Mouse (Mus musculus) lung, embryonic 16.5 days (tissue): ENCODE measurements at regions not wholly inside any gene's neighbourhood (a gene's known extent, or its start where the extent isn't known, plus 50 kb on each side); places are given as distances from the start of the nearest gene placed in this dataset.
A peak's percentile ranks its signal among the peaks of the same experiment; 100 is the strongest.
"Not testable (repeated sequence)": the region's sequence is repeated elsewhere in the genome, so short reads cannot be mapped to it uniquely, and the experiment has no call there.

ENCODE experiments used
- ATAC-seq: fragments of 200-750 bp; cut with Nextera tagmentation; 2 replicates; pipeline ENCODE4 v1.8.0; 2017; ENCODE audit warnings: low read depth, mild to moderate bottlenecking, moderate library complexity
- H3K27ac ChIP-seq: fragments of 300-500 bp; sonication (generic); 2 replicates; pipeline ENCODE4 v1.5.1; 2014; ENCODE audit warnings: mild to moderate bottlenecking, control low read depth, low read length
- H3K27me3 ChIP-seq: fragments of 300-500 bp; sonication (generic); 2 replicates; pipeline ENCODE4 v1.6.1; 2014; ENCODE audit warnings: low read depth, low read length, mixed read lengths; ENCODE audit not compliant: control insufficient read depth, insufficient read depth
- H3K36me3 ChIP-seq: fragments of 300-500 bp; sonication (generic); 2 replicates; pipeline ENCODE4 v1.6.1; 2014; ENCODE audit warnings: low read length; ENCODE audit not compliant: control insufficient read depth, insufficient read depth
- H3K4me1 ChIP-seq: fragments of 300-500 bp; sonication (generic); replicated peaks from 2 replicates; pipeline ENCODE4 v1.6.1; 2014; ENCODE audit warnings: low read length, mixed read lengths; ENCODE audit not compliant: control insufficient read depth, insufficient read depth
- H3K4me2 ChIP-seq: fragments of 300-500 bp; sonication (generic); 2 replicates; pipeline ENCODE4 v1.6.1; 2014; ENCODE audit warnings: low read depth, low read length, control low read depth
- H3K4me3 ChIP-seq: fragments of 300-500 bp; sonication (generic); 2 replicates; pipeline ENCODE4 v1.5.1; 2014; ENCODE audit warnings: mild to moderate bottlenecking, low read length, control low read depth
- H3K9ac ChIP-seq: fragments of 300-500 bp; sonication (generic); 2 replicates; pipeline ENCODE4 v1.6.1; 2014; ENCODE audit warnings: low read length, control low read depth
- H3K9me3 ChIP-seq: fragments of 300-500 bp; sonication (generic); 2 replicates; pipeline ENCODE4 v1.6.1; 2016; ENCODE audit warnings: low read length; ENCODE audit not compliant: control insufficient read depth
- WGBS: fragments of 180-500 bp; shearing (Covaris S2); extraction: QIAGEN DNeasy Blood & Tissue Kit; methylation state at CpG from one replicate; pipeline ENCODE4 v1.1.7; 2014; 5-methylcytosine and 5-hydroxymethylcytosine counted together

GRCm38 (mm10) chr2:100426661-100427060 is 1197.9 kb upstream of the Rag2 start:
- H3K4me2 ChIP-seq = no peak overlapping the region
- H3K9ac ChIP-seq = no peak overlapping the region
- WGBS = 84% methylated on average over 2 of the region's 2 CpGs
- no peak overlapping the region for H3K27ac ChIP-seq
- H3K36me3 ChIP-seq = no peaks in the 10 kb centered on the region
- ATAC-seq = no peak
- no peaks in the 10 kb centered on the region for H3K9me3 ChIP-seq
- no peak overlapping the region for H3K4me3 ChIP-seq
- no peaks in the 10 kb centered on the region for H3K27me3 ChIP-seq
- no peaks in the 10 kb centered on the region for H3K4me1 ChIP-seq

- WGBS = 69% methylated on average over 3 of the region's 3 CpGs
- Histone ChIP-seq H3K36me3 (no peaks in the 10 kb centered on the region), H3K27ac (no peak overlapping the region), H3K27me3 (no peaks in the 10 kb centered on the region), H3K4me3 (no peak overlapping the region), H3K9me3 (no peaks in the 10 kb centered on the region), H3K4me2 (no peak overlapping the region), H3K4me1 (no peaks in the 10 kb centered on the region), H3K9ac (no peak overlapping the region)
- no peak for ATAC-seq
Observed at GRCm38 (mm10) chr2:100434991-100435390, 1189.5 kb upstream of the Rag2 start.

- Histone ChIP-seq H3K27ac (no peak overlapping the region), H3K4me1 (peaks cover 5% of the 10 kb centered on the region; the same call in 1 of the 2 replicates), H3K9me3 (no peaks in the 10 kb centered on the region), H3K9ac (no peak overlapping the region), H3K36me3 (no peaks in the 10 kb centered on the region), H3K4me3 (no peak overlapping the region), H3K4me2 (no peak overlapping the region), H3K27me3 (no peaks in the 10 kb centered on the region)
- ATAC-seq = no peak; the same call in 1 of the 2 replicates
- 50% methylated on average over 1 of the region's 1 CpGs for WGBS
Observed at GRCm38 (mm10) chr2:100445868-100446267, 1178.7 kb upstream of the Rag2 start.

GRCm38 (mm10) chr2:100446332-100446731 is 1178.2 kb upstream of the Rag2 start:
- 35% methylated on average over 2 of the region's 2 CpGs for WGBS
- Histone ChIP-seq H3K27ac (no peak overlapping the region), H3K4me2 (no peak overlapping the region), H3K9ac (no peak overlapping the region), H3K36me3 (no peaks in the 10 kb centered on the region), H3K4me1 (peaks cover 5% of the 10 kb centered on the region; the same call in 1 of the 2 replicates), H3K27me3 (no peaks in the 10 kb centered on the region), H3K9me3 (no peaks in the 10 kb centered on the region), H3K4me3 (no peak overlapping the region)
- ATAC-seq = peak; percentile 89

- not testable (repeated sequence) for H3K4me1 ChIP-seq, H3K36me3 ChIP-seq, H3K27ac ChIP-seq, H3K4me3 ChIP-seq, ATAC-seq, H3K4me2 ChIP-seq, H3K9me3 ChIP-seq, H3K27me3 ChIP-seq, H3K9ac ChIP-seq
- WGBS = no CpG with 5 or more reads among the region's 1 CpGs
Observed at GRCm38 (mm10) chr2:100459641-100460040, 1164.9 kb upstream of the Rag2 start.

GRCm38 (mm10) chr2:100486229-100486628 is 1138.3 kb upstream of the Rag2 start:
- H3K4me3 ChIP-seq, H3K27ac ChIP-seq, H3K27me3 ChIP-seq, H3K9ac ChIP-seq, H3K36me3 ChIP-seq, H3K4me1 ChIP-seq, ATAC-seq, H3K9me3 ChIP-seq, H3K4me2 ChIP-seq: not testable (repeated sequence)
- WGBS = no CpG with 5 or more reads among the region's 3 CpGs

- H3K27ac ChIP-seq, H3K9ac ChIP-seq, H3K36me3 ChIP-seq, H3K4me1 ChIP-seq, H3K4me3 ChIP-seq, H3K9me3 ChIP-seq, H3K27me3 ChIP-seq, H3K4me2 ChIP-seq, ATAC-seq: not testable (repeated sequence)
- WGBS = no CpG with 5 or more reads among the region's 1 CpGs
Observed at GRCm38 (mm10) chr2:100505114-100505513, 1119.4 kb upstream of the Rag2 start.
